Mouse (Mus musculus): ENCODE measurements around the gene Cblb. TPM values are rescaled to one million over a fixed set of nuclear protein-coding genes. Genes with fewer than 3 reads are reported as not detected.

Gene Cblb
- polyA plus RNA-seq, 1 experiment from 2014 or later, result 2.1 TPM

DNA sequence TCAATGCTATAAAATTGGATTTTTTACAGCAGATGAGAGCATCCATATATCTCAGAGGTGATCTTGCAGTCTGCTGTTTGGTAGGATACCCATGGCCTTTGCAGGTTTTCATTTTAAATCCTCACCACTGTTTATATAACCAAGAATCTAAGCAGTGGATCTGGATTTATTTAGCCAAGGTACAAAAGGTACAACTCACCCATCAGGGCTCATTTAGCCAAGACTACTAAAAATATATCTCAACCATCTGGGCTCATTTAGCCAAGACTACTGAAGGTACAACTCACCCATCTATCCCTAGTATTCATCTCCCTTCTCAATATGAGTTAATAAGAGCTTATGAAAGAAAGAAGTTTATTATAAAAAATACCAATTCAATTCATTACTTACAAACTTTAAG, 142.2 kb downstream of the Cblb start:
- Histone ChIP-seq H3K4me1 (ENCODE audit: insufficient read depth) (no peaks in the 10 kb centered on the region), H3K36me3 (replicated peaks; ENCODE audit: insufficient read depth, low read length) (peaks cover 14% of the 10 kb centered on the region; the same call in 1 of the 2 replicates), H3K9ac (replicated peaks) (no peak overlapping the region), H3K27me3 (ENCODE audit: insufficient read depth, low read length) (no peaks in the 10 kb centered on the region), H3K9me3 (ENCODE audit: low read length) (no peaks in the 10 kb centered on the region), H3K4me2 (ENCODE audit: low read depth, low read length) (no peak overlapping the region), H3K27ac (ENCODE audit: low read depth) (no peak overlapping the region), H3K4me3 (ENCODE audit: low read depth, low read length) (no peak overlapping the region)
- DNase-seq, result no peak
- ATAC-seq, result no peak
- TF ChIP-seq EP300 (IDR thresholded peaks at IDR 0.05; ENCODE audit: low read depth) (no peak), CTCF (IDR thresholded peaks at IDR 0.05; ENCODE audit: low read depth) (no peak)

DNA sequence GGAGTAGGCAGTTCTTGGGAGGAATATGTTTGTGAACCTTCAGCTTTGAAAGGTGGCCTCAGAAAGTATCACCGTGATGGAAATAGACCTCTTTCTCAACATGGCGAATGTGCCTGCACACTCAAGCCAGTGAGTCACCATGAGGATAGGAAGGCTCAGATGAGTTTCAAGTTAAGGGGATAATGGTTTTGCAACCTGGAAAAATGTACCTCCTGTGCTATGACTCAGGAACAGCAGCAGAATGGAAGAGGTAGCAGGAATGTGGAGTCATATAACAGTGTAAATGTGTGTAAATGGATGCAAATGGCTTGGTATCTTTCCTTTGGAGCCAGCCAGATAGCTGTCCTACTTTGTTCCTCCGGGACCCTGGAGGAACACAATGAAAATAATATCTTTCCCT, 148.8 kb downstream of the Cblb start:
- Histone ChIP-seq H3K4me3 (ENCODE audit: low read depth, low read length) (no peak overlapping the region), H3K27me3 (ENCODE audit: insufficient read depth, low read length) (no peaks in the 10 kb centered on the region), H3K9ac (replicated peaks) (no peak overlapping the region), H3K4me2 (ENCODE audit: low read depth, low read length) (no peak overlapping the region), H3K9me3 (ENCODE audit: low read length) (no peaks in the 10 kb centered on the region), H3K4me1 (ENCODE audit: insufficient read depth) (no peaks in the 10 kb centered on the region), H3K36me3 (replicated peaks; ENCODE audit: insufficient read depth, low read length) (peaks cover 12% of the 10 kb centered on the region), H3K27ac (ENCODE audit: low read depth) (no peak overlapping the region)
- TF ChIP-seq EP300 (IDR thresholded peaks at IDR 0.05; ENCODE audit: low read depth), result no peak
- 86% methylated on average over 3 of the region's 3 CpGs for WGBS (ENCODE audit: insufficient replicate concordance)
- DNase-seq, result no peak
- no peak for ATAC-seq

DNA sequence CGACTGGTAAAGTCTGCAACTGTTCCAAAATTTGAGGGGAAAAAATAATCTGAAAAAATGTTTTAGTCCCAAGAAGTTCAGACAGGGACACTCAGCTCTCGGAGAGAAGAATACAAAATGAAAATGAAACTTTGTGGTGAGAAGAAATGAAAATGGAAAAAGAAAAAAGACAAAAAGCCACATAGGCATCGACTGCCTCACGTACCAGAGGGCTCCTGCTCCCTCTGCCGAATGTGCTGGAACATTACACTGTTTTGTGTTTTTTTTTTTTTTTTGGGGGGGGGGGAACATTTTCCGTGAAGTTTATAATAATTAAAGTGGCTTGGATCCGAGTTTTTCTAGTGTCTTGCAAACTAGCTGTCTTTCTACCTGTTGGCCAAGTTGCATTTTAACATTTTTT, 151.0 kb downstream of the Cblb start:
- 66% methylated on average over 7 of the region's 7 CpGs for WGBS (ENCODE audit: insufficient replicate concordance)
- no peak overlapping the region for H3K4me2 ChIP-seq (ENCODE audit: low read depth, low read length)
- DNase-seq (no peak), ATAC-seq (no peak)
- TF ChIP-seq CTCF (IDR thresholded peaks at IDR 0.05; ENCODE audit: low read depth) (peak; percentile 56), EP300 (IDR thresholded peaks at IDR 0.05; ENCODE audit: low read depth) (no peak)
- H3K9ac ChIP-seq (replicated peaks), result no peak overlapping the region
- no peak overlapping the region for H3K27ac ChIP-seq (ENCODE audit: low read depth)
- H3K4me1 ChIP-seq (ENCODE audit: insufficient read depth), result no peaks in the 10 kb centered on the region
- H3K27me3 ChIP-seq (ENCODE audit: insufficient read depth, low read length), result no peaks in the 10 kb centered on the region
- H3K4me3 ChIP-seq (ENCODE audit: low read depth, low read length), result no peak overlapping the region
- no peaks in the 10 kb centered on the region for H3K9me3 ChIP-seq (ENCODE audit: low read length)
- peaks cover 17% of the 10 kb centered on the region for H3K36me3 ChIP-seq (replicated peaks; ENCODE audit: insufficient read depth, low read length)

DNA sequence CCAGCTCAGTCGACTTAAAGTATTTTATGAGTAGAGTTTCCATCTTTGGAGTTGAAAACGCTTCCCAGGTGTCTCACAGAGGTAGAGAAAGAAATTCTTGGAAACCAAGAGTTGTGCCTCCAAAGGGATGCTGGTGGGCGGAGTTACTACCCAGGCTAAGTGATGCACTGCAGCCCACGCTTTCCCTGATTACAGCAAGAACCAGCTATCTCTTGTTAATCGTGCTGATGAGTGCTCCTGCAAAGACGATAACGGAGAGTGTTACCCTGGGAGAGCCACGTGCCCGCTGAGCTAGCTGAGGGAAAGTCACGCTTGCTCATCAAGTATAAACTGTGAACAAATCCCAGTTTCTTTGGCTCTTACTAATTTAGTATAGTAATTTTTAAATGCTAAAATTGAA, 153.3 kb downstream of the Cblb start:
- Histone ChIP-seq H3K4me3 (ENCODE audit: low read depth, low read length) (no peak overlapping the region), H3K9ac (replicated peaks) (no peak overlapping the region), H3K36me3 (replicated peaks; ENCODE audit: insufficient read depth, low read length) (peaks cover 21% of the 10 kb centered on the region), H3K27me3 (ENCODE audit: insufficient read depth, low read length) (no peaks in the 10 kb centered on the region), H3K9me3 (ENCODE audit: low read length) (no peaks in the 10 kb centered on the region), H3K27ac (ENCODE audit: low read depth) (no peak overlapping the region), H3K4me1 (ENCODE audit: insufficient read depth) (no peaks in the 10 kb centered on the region), H3K4me2 (ENCODE audit: low read depth, low read length) (no peak overlapping the region)
- no peak for ATAC-seq
- TF ChIP-seq EP300 (IDR thresholded peaks at IDR 0.05; ENCODE audit: low read depth) (no peak), CTCF (IDR thresholded peaks at IDR 0.05; ENCODE audit: low read depth) (no peak)
- 77% methylated on average over 10 of the region's 10 CpGs for WGBS (ENCODE audit: insufficient replicate concordance)
- DNase-seq, result no peak

DNA sequence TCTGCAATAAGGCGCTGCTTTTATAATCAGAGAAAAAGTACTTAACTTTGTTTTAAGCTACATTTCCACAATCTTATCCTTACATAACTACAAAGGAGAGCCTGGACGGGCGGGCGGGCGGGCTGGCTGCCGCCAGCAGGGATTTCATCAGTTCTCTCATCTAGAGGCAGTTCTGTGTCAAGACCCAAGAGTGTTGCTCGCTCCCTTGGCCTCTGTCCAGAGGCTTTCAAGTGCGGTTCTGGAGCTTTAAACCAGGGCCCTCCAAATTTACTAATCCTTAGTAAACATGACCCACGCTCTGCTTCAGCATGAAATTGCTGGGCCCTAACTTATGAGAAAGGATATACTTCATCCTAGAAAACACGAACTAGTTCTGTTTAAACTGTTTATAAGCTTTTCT, 155.7 kb downstream of the Cblb start:
- Histone ChIP-seq H3K9ac (replicated peaks) (no peak overlapping the region), H3K4me1 (ENCODE audit: insufficient read depth) (no peaks in the 10 kb centered on the region), H3K36me3 (replicated peaks; ENCODE audit: insufficient read depth, low read length) (peaks cover 35% of the 10 kb centered on the region), H3K27ac (ENCODE audit: low read depth) (no peak overlapping the region), H3K27me3 (ENCODE audit: insufficient read depth, low read length) (no peaks in the 10 kb centered on the region), H3K4me2 (ENCODE audit: low read depth, low read length) (no peak overlapping the region), H3K9me3 (ENCODE audit: low read length) (no peaks in the 10 kb centered on the region), H3K4me3 (ENCODE audit: low read depth, low read length) (no peak overlapping the region)
- WGBS (ENCODE audit: insufficient replicate concordance), result 81% methylated on average over 10 of the region's 10 CpGs
- TF ChIP-seq CTCF (IDR thresholded peaks at IDR 0.05; ENCODE audit: low read depth), result no peak
- no peak for TF ChIP-seq EP300 (IDR thresholded peaks at IDR 0.05; ENCODE audit: low read depth)
- no peak for DNase-seq
- no peak for ATAC-seq

DNA sequence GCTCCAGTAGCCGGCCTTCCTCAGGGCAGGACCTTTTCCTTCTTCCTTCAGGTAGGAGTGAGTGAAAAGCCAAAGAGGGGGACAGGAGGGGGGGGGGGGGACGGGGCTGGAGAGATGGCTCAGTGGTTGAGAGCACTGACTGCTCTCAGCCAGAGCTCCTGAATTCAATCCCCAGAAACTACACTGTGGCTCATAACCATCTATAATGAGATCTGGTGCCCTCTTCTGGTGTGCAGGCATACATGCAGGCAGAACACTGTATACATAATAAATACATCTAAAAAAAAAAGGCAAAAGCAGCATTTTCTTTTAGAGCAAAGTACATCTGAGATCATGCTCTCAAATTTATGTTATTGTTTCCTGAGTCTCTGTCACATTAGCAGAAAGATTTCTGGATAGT, 158.1 kb downstream of the Cblb start:
- no peaks in the 10 kb centered on the region for H3K27me3 ChIP-seq (ENCODE audit: insufficient read depth, low read length)
- H3K9ac ChIP-seq (replicated peaks), result no peak overlapping the region
- TF ChIP-seq EP300 (IDR thresholded peaks at IDR 0.05; ENCODE audit: low read depth), result no peak
- peak; percentile 40 for TF ChIP-seq CTCF (IDR thresholded peaks at IDR 0.05; ENCODE audit: low read depth)
- H3K9me3 ChIP-seq (ENCODE audit: low read length), result no peaks in the 10 kb centered on the region
- H3K4me1 ChIP-seq (ENCODE audit: insufficient read depth), result no peaks in the 10 kb centered on the region
- H3K36me3 ChIP-seq (replicated peaks; ENCODE audit: insufficient read depth, low read length), result peaks cover 43% of the 10 kb centered on the region
- DNase-seq (no peak), ATAC-seq (no peak)
- no peak overlapping the region for H3K27ac ChIP-seq (ENCODE audit: low read depth)
- H3K4me2 ChIP-seq (ENCODE audit: low read depth, low read length), result no peak overlapping the region
- whole genome bisulfite sequencing (ENCODE audit: insufficient replicate concordance), result 75% methylated on average over 1 of the region's 2 CpGs
- no peak overlapping the region for H3K4me3 ChIP-seq (ENCODE audit: low read depth, low read length)

DNA sequence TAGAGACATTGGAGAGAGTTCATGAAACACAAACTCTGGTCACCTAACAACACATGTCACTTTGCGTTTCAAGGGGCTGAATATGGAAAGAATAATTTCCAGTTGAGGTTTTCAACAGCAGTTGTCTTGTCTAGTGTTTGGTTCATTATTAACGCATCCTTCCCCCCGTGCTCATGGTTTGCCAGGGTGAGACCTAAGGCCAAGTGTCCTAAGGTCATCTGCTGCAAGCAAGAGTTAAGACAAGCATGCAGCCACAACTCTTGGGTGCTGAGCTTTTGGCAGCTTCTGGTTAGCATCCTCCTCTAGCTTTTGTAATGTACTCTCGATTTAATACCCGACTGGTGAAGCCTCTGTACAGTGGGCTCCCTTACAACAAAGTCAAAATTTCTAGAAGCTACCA, 159.7 kb downstream of the Cblb start:
- ATAC-seq, result no peak
- Histone ChIP-seq H3K27me3 (ENCODE audit: insufficient read depth, low read length) (no peaks in the 10 kb centered on the region), H3K36me3 (replicated peaks; ENCODE audit: insufficient read depth, low read length) (peaks cover 45% of the 10 kb centered on the region), H3K4me3 (ENCODE audit: low read depth, low read length) (no peak overlapping the region), H3K4me1 (ENCODE audit: insufficient read depth) (no peaks in the 10 kb centered on the region), H3K9ac (replicated peaks) (no peak overlapping the region), H3K4me2 (ENCODE audit: low read depth, low read length) (no peak overlapping the region), H3K27ac (ENCODE audit: low read depth) (no peak overlapping the region), H3K9me3 (ENCODE audit: low read length) (no peaks in the 10 kb centered on the region)
- DNase-seq, result no peak
- TF ChIP-seq EP300 (IDR thresholded peaks at IDR 0.05; ENCODE audit: low read depth) (no peak), CTCF (IDR thresholded peaks at IDR 0.05; ENCODE audit: low read depth) (no peak)
- 77% methylated on average over 5 of the region's 5 CpGs for whole genome bisulfite sequencing (ENCODE audit: insufficient replicate concordance)

All from liver, postnatal 0 days (tissue).